Mouse (Mus musculus) ES-E14 (cell line): ENCODE data around the gene Edil3. TPM values are rescaled to one million over a fixed set of nuclear protein-coding genes. Genes with fewer than 3 reads are reported as not detected.

Source experiments
- DNase-seq: peaks from one replicate; pipeline ENCODE4 v3.0.0-alpha.2; 2013; ENCODE audit warnings: low read depth, low spot score
- H3K27ac ChIP-seq: 2 replicates; pipeline ENCODE4 v1.5.1; 2012; ENCODE audit warnings: low read depth, mild to moderate bottlenecking, low read length, moderate library complexity, mixed read lengths; ENCODE audit not compliant: poor library complexity, insufficient read depth, severe bottlenecking
- H3K36me3 ChIP-seq: 2 replicates; pipeline ENCODE4 v1.6.1; 2012; ENCODE audit warnings: mild to moderate bottlenecking, low read length, moderate library complexity, mixed read lengths; ENCODE audit not compliant: control insufficient read depth, poor library complexity, insufficient read depth, severe bottlenecking
- H3K4me1 ChIP-seq, 2 experiments: fragments of 150-350 bp in 1 of 2; sonication (generic) in 1 of 2; 2 replicates each; pipeline ENCODE4 v1.6.1; 2012; ENCODE audit warnings: low read length in 2 of 2, mild to moderate bottlenecking in 1 of 2, mixed read lengths in 1 of 2; ENCODE audit not compliant: control insufficient read depth in 2 of 2, insufficient read depth in 2 of 2, poor library complexity in 1 of 2
- H3K4me3 ChIP-seq, 2 experiments: fragments of 150-350 bp in 1 of 2; sonication (generic) in 1 of 2; 2 replicates each; pipeline ENCODE4 v1.5.1; 2012; ENCODE audit warnings: low read length in 2 of 2, low read depth in 1 of 2, mild to moderate bottlenecking in 1 of 2, mixed read lengths in 1 of 2; ENCODE audit not compliant: insufficient read depth in 1 of 2, poor library complexity in 1 of 2, severe bottlenecking in 1 of 2
- H3K9ac ChIP-seq: 2 replicates; pipeline ENCODE4 v1.6.1; 2012; ENCODE audit warnings: low read depth, mild to moderate bottlenecking, low read length, mixed read lengths; ENCODE audit not compliant: poor library complexity, insufficient read depth, severe bottlenecking
- H3K9me3 ChIP-seq: fragments of 150-350 bp; sonication (generic); 2 replicates; pipeline ENCODE4 v1.6.1; 2012; ENCODE audit warnings: low read depth, mild to moderate bottlenecking, low read length; ENCODE audit not compliant: control insufficient read depth, insufficient read depth
- CHD2 ChIP-seq: IDR thresholded peaks from 2 replicates; pipeline ENCODE4 v1.6.1; 2014; ENCODE audit warnings: mild to moderate bottlenecking, low read depth, low read length, inconsistent platforms
- HCFC1 ChIP-seq: IDR thresholded peaks from 2 replicates; pipeline ENCODE4 v1.6.1; 2012; ENCODE audit warnings: low read length, inconsistent platforms, borderline replicate concordance; ENCODE audit not compliant: insufficient read depth
- MAFK ChIP-seq: IDR thresholded peaks from 2 replicates; pipeline ENCODE4 v1.6.1; 2014; ENCODE audit warnings: mild to moderate bottlenecking, low read depth, low read length, inconsistent platforms; ENCODE audit not compliant: insufficient read depth
- ZC3H11A ChIP-seq: IDR thresholded peaks from 2 replicates; pipeline ENCODE4 v1.6.1; 2012; ENCODE audit warnings: low read depth, mild to moderate bottlenecking, inconsistent platforms, low read length, borderline replicate concordance
- ZNF384 ChIP-seq: IDR thresholded peaks from 2 replicates; pipeline ENCODE4 v1.6.1; 2012; ENCODE audit warnings: low read depth, low read length, inconsistent platforms
- in situ Hi-C, 2 experiments: fragments of 600-800 bp; cut with MboI; formaldehyde crosslinking; loops; one replicate each; pipeline ENCODE4 v1.15.1; 2025; ENCODE audit warnings: low sequenced_read_pairs in 2 of 2, inconsistent platforms in 1 of 2; ENCODE audit not compliant: unreplicated experiment in 2 of 2
- total RNA-seq: library from RNA; depleted of rRNA; stranded (reverse); fragments of 300-350 nt; gene quantifications from 2 replicates; pipeline ENCODE4 v1.2.3, GENCODE M21; 2012

Edil3 gene
- total RNA-seq, 1 experiment, result 0.89 TPM

DNA sequence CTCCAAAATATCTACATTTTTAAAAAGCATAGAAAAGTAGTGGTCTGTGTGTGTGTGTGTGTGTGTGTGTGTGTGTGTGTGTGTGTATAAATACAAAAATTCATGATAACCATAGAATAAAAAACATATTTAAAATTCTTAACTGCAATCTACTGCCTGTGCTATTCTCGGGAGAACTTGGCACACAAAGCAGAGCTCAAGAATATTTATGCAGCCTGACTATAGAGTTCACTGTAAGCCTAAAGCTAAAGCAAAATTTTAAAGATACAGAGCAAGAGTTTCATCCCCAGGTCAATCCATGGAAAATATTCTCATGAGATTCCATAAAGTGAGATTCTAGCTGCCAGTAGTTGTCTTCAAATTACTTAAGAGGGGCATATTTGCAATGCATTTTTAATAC is 86.9 kb downstream of the Edil3 start:
- H3K4me3 ChIP-seq, result no peak overlapping the region
- TF ChIP-seq ZC3H11A (no peak), HCFC1 (no peak)
- H3K27ac ChIP-seq, result no peak overlapping the region
- in situ Hi-C loops, result no loop called here
- H3K4me1 ChIP-seq, result no peaks in the 10 kb centered on the region
- no peak overlapping the region for H3K9ac ChIP-seq
- DNase-seq, result no peak
- no peaks in the 10 kb centered on the region for H3K36me3 ChIP-seq
- no peaks in the 10 kb centered on the region for H3K9me3 ChIP-seq

DNA sequence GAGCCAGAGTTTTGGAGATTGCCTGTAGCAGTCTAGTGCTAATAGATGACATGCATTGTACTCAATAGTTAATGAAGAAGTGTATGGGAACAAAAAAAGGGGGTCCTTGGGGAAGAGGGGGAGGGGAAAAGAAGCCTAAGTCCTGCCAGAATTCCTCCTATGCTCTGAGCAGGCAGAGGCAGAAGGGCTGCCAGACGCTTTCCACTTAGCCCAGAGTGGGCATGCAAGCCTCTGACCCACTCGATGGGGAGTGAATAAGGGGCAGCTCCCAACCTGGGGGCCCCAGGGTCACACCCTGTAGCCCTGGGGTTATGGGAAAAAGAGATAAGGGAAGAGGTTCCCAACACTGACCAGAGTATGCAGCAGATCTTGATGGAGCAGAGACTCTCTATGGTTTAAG is 95.2 kb downstream of the Edil3 start:
- Histone ChIP-seq H3K9ac (no peak overlapping the region), H3K4me1 (no peaks in the 10 kb centered on the region), H3K4me3 (no peak overlapping the region), H3K36me3 (no peaks in the 10 kb centered on the region), H3K27ac (no peak overlapping the region), H3K9me3 (no peaks in the 10 kb centered on the region)
- DNase-seq, result no peak
- no peak for TF ChIP-seq ZC3H11A
- no peak for TF ChIP-seq HCFC1
- no peak for TF ChIP-seq ZNF384
- no peak for TF ChIP-seq CHD2
- TF ChIP-seq MAFK, result no peak
- in situ Hi-C loops, result no loop called here

DNA sequence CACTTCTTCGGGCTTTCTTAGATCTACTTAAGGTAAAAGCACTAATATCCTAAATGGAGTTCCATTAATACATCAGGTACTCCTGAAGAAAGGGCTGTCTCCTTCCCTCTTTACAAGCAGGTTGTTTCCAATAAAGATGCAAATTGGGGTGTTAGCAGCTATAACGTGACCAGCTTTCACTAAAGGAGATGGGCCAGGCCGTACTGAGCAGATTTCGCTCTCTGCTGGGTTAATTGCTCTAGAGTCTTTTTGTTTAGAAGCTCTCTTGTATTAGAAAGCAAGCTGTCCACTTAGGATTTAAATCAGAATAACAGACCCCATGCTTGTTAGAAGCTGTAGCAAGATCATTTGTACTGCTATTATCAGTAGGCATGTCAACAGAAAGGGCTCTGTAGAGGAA is 108.4 kb downstream of the Edil3 start:
- DNase-seq, result peak; percentile 16
- no peak overlapping the region for H3K27ac ChIP-seq
- no peaks in the 10 kb centered on the region for H3K36me3 ChIP-seq
- no peaks in the 10 kb centered on the region for H3K9me3 ChIP-seq
- TF ChIP-seq ZC3H11A, result no peak
- TF ChIP-seq CHD2, result no peak
- TF ChIP-seq HCFC1, result no peak
- no peak for TF ChIP-seq MAFK
- TF ChIP-seq ZNF384, result no peak
- no peaks in the 10 kb centered on the region for H3K4me1 ChIP-seq
- in situ Hi-C loops, result no loop called here
- H3K9ac ChIP-seq, result no peak overlapping the region
- no peak overlapping the region for H3K4me3 ChIP-seq

DNA sequence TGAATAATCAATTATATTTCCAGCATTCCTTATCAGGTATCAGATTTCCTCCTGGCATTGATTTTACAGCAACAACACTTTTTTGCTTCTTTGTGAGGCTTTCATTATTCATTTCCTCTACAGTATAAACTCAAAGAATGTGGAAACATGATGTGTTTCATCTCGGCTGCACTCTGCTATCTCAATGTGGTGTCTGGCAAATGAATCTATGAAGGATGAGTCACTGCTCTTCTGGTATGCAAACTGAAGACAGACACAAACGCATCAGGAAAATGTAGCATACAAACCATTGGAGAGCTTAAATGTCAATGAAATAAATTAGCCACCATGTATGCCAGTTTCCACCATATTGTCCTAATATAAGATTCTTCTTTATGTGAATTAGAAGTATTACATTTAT is 117.3 kb downstream of the Edil3 start:
- TF ChIP-seq ZNF384 (no peak), ZC3H11A (no peak)
- Histone ChIP-seq H3K36me3 (no peaks in the 10 kb centered on the region), H3K4me3 (no peak overlapping the region), H3K4me1 (no peaks in the 10 kb centered on the region), H3K9ac (no peak overlapping the region), H3K27ac (no peak overlapping the region), H3K9me3 (no peaks in the 10 kb centered on the region)
- in situ Hi-C loops, result no loop called here
- DNase-seq, result no peak

DNA sequence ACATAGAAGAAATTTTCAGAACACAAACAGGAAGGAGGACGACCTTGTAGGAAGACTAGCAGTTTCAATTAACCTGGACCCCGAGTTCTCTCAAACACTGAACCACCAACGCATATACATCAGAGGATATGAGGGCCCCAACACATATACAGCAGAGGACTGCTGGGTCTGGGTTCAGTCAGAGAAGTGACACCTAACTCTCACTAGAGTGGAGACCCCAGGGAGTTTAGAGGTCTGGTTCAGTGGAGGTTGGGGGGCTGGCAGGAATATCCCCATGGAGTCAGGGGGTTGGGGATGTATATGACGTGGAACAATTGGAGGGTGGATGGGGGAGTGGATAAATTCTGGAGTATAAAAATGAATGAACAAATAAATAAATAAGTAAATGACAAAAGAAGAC is 151.1 kb downstream of the Edil3 start:
- no peak overlapping the region for H3K9ac ChIP-seq
- TF ChIP-seq ZNF384, result no peak
- TF ChIP-seq MAFK, result no peak

More for the DNA sequence above, 151.1 kb downstream of the Edil3 start:
- Histone ChIP-seq H3K4me3 (no peak overlapping the region), H3K27ac (no peak overlapping the region), H3K36me3 (no peaks in the 10 kb centered on the region), H3K9me3 (no peaks in the 10 kb centered on the region), H3K4me1 (no peaks in the 10 kb centered on the region)
- in situ Hi-C loops, result no loop called here
- no peak for DNase-seq
